Mouse (Mus musculus) embryonic facial prominence, embryonic 13.5 days (tissue): Measurements from ENCODE around the gene Styk1. TPM values are rescaled to one million over a fixed set of nuclear protein-coding genes. Genes with fewer than 3 reads are reported as not detected.
"Not testable (repeated sequence)": the region's sequence is repeated elsewhere in the genome, so short reads cannot be mapped to it uniquely, and the experiment has no call there.

Experiments used
- ATAC-seq: fragments of 200-750 bp; cut with Nextera tagmentation; 2 replicates; pipeline ENCODE4 v1.8.0; 2017; ENCODE audit warnings: low read depth; ENCODE audit not compliant: insufficient number of reproducible peaks, insufficient read depth, low FRiP score, low TSS enrichment
- H3K27ac ChIP-seq: fragments of 300-500 bp; sonication (generic); 2 replicates; pipeline ENCODE4 v1.5.1; 2015; ENCODE audit warnings: moderate library complexity, mild to moderate bottlenecking, inconsistent platforms
- H3K27me3 ChIP-seq: fragments of 300-500 bp; sonication (generic); 2 replicates; pipeline ENCODE4 v1.6.1; 2015; ENCODE audit warnings: mild to moderate bottlenecking, inconsistent platforms
- H3K36me3 ChIP-seq: fragments of 300-500 bp; sonication (generic); 2 replicates; pipeline ENCODE4 v1.6.1; 2015; ENCODE audit warnings: mild to moderate bottlenecking, inconsistent platforms
- H3K4me1 ChIP-seq: fragments of 300-500 bp; sonication (generic); 2 replicates; pipeline ENCODE4 v1.6.1; 2015; ENCODE audit warnings: inconsistent platforms
- H3K4me2 ChIP-seq: fragments of 300-500 bp; sonication (generic); 2 replicates; pipeline ENCODE4 v1.6.1; 2015; ENCODE audit warnings: moderate library complexity, mild to moderate bottlenecking, inconsistent platforms
- H3K4me3 ChIP-seq: fragments of 300-500 bp; sonication (generic); 2 replicates; pipeline ENCODE4 v1.5.1; 2015; ENCODE audit warnings: mild to moderate bottlenecking, inconsistent platforms
- H3K9ac ChIP-seq: fragments of 300-500 bp; sonication (generic); 2 replicates; pipeline ENCODE4 v1.6.1; 2015; ENCODE audit warnings: mild to moderate bottlenecking, inconsistent platforms
- H3K9me3 ChIP-seq: fragments of 300-500 bp; sonication (generic); 2 replicates; pipeline ENCODE4 v1.6.1; 2016; ENCODE audit warnings: inconsistent platforms
- WGBS: fragments of 180-500 bp; shearing (Covaris S2); methylation state at CpG from one replicate; pipeline ENCODE4 v1.1.7; 2015; ENCODE audit warnings: mixed read lengths; 5-methylcytosine and 5-hydroxymethylcytosine counted together
- polyA plus RNA-seq: library from polyadenylated mRNA; unstranded; fragments of >200 nt; fragmentation: Nextera tagmentation; extraction: Ambion mirVana; gene quantifications from 2 replicates; pipeline ENCODE4 v1.2.1, GENCODE M21; 2015

Styk1 gene
- polyA plus RNA-seq, 1 experiment from 2014 or later, result 0.65 TPM

DNA sequence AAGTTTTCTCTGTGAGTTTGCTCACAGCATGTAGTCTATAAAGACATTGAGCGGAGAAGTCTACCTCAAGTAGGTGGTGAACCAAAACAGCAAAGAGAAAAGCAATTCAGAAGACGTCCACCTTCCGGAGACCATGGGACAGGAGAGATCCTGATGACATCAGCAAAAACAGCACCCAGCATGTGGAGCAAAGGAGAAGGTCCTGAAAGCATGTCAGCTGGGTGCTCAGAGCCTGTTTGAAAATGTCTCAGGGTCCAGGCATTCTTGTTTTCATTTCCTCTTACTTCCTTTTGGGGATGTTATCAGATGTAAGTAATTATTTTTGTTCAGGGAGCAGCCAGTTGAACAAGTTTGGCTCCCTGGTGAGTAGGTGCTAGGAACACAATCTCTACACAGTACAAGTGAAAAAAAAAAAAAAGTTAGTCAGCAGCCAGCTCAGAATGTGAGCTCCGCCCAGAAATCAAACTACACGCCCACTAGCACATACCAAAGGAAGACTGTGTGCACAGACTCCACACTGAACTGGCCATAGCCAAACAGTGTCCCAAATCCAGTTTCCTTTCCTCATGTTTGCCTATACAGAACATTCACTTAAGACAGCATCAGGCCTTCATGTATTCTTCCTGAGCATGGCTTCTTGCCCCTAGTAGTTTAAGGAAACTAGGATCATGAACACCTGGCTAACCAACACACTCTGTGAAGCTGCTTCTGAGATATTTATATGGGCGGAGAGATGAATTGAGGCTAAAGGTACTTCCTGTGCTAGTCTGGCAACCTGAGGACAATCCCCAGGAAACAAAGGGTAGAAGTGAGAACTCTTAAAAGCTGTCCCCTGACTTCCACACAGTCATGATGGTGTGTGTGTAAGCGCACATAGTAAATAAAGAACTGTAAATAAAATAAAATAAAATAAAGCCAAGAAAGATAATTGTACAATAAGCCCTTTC is 37.0 kb downstream of the Styk1 start:
- H3K4me2 ChIP-seq, result no peak overlapping the region

DNA sequence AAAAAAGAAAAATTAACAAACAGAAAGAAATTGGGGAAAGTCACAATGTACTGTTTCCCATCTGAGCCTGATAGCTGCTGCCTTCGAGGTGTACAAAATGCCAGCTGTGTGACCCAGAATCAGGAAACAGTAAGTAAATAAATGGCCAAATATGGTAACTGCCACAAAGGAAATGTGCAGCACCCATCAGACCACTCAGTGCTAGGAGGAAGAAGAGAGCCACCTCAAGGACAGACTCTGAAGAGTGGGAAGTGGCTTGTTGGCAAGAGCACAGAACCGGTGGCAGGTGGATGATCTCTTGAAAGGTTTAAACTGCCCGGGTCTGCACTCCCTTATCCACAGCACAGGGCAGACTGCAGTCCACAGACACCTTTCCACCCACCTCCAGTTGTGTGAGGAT is 45.4 kb downstream of the Styk1 start:
- H3K9me3 ChIP-seq, result no peaks in the 10 kb centered on the region
- H3K36me3 ChIP-seq, result no peaks in the 10 kb centered on the region
- H3K4me2 ChIP-seq, result no peak overlapping the region
- no peak overlapping the region for H3K9ac ChIP-seq
- WGBS, result 75% methylated on average over 3 of the region's 3 CpGs
- H3K4me1 ChIP-seq, result no peaks in the 10 kb centered on the region
- no peak overlapping the region for H3K27ac ChIP-seq
- H3K4me3 ChIP-seq, result no peak overlapping the region
- H3K27me3 ChIP-seq, result no peaks in the 10 kb centered on the region
- ATAC-seq, result no peak

More for the DNA sequence above, 37.0 kb downstream of the Styk1 start:
- ATAC-seq, result no peak
- Histone ChIP-seq H3K27ac (no peak overlapping the region), H3K9me3 (no peaks in the 10 kb centered on the region), H3K36me3 (no peaks in the 10 kb centered on the region), H3K9ac (no peak overlapping the region), H3K4me1 (no peaks in the 10 kb centered on the region), H3K4me3 (no peak overlapping the region), H3K27me3 (no peaks in the 10 kb centered on the region)
- WGBS, result 81% methylated on average over 7 of the region's 7 CpGs

DNA sequence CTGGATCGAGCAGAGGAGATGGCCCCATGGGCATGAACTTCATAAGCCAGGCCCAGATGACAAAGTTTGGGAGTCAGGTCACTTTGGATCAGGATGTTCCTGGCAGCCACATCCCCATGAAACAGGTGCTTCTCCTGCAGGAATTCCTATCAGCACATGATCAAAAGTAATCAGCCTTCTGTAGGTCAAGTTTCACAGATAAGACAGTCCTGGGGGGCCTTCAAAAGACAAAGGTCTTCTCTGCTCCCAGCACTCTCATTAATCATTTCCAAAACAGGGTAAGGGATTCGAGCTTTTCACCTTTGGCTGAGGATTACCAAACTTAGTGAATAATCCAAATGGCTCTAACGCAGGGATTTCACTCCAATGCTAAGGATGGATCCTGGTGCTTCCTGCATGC is 48.6 kb downstream of the Styk1 start:
- H3K36me3 ChIP-seq, result no peaks in the 10 kb centered on the region
- H3K4me1 ChIP-seq, result no peaks in the 10 kb centered on the region
- no peak overlapping the region for H3K4me3 ChIP-seq
- 61% methylated on average over 3 of the region's 3 CpGs for WGBS
- H3K4me2 ChIP-seq, result no peak overlapping the region
- no peak overlapping the region for H3K27ac ChIP-seq
- no peaks in the 10 kb centered on the region for H3K9me3 ChIP-seq
- ATAC-seq, result no peak
- H3K9ac ChIP-seq, result no peak overlapping the region
- H3K27me3 ChIP-seq, result no peaks in the 10 kb centered on the region

DNA sequence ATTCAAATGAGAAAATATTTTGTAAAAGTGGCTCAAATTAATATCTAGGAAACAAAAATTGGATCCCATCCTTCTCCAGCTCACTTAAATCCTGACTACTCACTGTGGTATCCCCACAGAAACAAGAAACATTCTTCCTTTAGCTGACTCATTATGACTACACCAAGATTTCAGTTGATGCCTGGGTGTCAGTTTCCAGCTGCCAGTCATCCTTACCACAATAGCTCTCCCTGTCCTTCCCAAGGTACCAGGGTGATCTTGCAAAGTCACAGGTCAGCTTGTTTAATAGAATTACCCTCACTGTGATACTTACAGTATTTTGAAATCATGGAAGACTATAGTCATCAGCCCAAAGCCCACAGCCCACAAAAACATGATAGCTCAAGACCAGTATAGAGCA is 54.9 kb downstream of the Styk1 start:
- no peak overlapping the region for H3K9ac ChIP-seq
- H3K27me3 ChIP-seq, result no peaks in the 10 kb centered on the region
- no peak overlapping the region for H3K27ac ChIP-seq
- H3K4me3 ChIP-seq, result no peak overlapping the region
- no peaks in the 10 kb centered on the region for H3K36me3 ChIP-seq
- no peak for ATAC-seq
- H3K9me3 ChIP-seq, result no peaks in the 10 kb centered on the region
- H3K4me1 ChIP-seq, result no peaks in the 10 kb centered on the region
- no peak overlapping the region for H3K4me2 ChIP-seq

DNA sequence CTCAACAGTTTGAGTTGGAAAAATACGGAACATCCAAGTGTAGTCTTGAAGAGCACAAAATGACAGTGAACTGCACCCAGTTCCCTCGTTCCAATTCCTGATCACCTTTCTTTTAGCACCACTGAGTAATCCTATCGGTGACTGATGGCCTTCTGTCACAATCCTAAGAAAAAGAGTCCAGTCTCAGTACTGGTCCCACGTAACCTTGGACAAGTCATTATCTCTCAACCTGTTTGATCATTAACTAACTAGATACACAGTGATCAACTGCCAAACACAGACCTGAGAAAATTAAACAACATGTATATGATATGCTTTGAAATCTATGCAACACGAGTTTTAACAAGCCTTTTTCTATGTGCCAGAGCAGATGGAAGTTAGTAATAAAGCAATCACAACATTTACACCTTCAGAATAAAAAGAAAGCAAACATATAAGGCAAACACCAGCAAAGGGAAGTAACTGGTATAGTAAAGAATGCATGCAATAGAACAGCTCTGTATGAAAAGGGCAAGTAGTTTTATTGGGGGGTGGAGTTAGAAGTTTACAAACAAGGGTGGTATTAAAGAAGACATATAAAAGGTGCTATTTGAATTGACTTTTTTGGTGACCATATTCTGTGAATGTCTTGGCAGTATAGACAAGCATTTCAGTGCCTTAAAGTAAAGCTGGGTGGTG is 58.8 kb downstream of the Styk1 start:
- peaks cover 9% of the 10 kb centered on the region for H3K4me1 ChIP-seq
- H3K4me2 ChIP-seq, result no peak overlapping the region
- no peak overlapping the region for H3K27ac ChIP-seq
- H3K4me3 ChIP-seq, result no peak overlapping the region
- H3K27me3 ChIP-seq, result no peaks in the 10 kb centered on the region
- no peaks in the 10 kb centered on the region for H3K36me3 ChIP-seq
- no peaks in the 10 kb centered on the region for H3K9me3 ChIP-seq
- 87% methylated on average over 5 of the region's 5 CpGs for WGBS
- H3K9ac ChIP-seq, result no peak overlapping the region
- no peak for ATAC-seq

DNA sequence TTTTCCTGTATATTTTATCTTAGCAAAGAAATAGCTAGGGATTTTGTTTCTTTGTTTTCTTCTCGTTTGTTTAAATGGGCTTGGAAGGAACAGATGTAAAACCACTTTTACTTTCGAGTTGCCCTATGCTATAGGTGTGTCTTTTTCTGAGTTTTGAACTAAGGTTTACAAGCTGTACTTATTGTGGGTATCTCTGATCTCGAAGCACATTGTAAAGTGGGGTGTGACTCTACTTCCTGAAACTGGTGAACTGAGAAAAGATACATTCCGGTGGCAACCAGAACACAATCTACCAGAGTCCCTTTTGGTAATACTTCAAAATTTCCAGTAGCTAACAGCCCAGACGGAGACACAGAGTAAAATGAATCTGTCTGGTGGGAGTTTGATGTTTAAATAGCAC is 59.5 kb downstream of the Styk1 start:
- no peaks in the 10 kb centered on the region for H3K27me3 ChIP-seq
- peak overlapping the region; percentile 67; the same call in 1 of the 2 replicates for H3K4me3 ChIP-seq
- H3K36me3 ChIP-seq, result 0 out of 2 replicates have a peak, but pooled peaks cover 3% of the 10 kb centered on the region
- WGBS, result 87% methylated on average over 5 of the region's 5 CpGs
- peaks cover 9% of the 10 kb centered on the region for H3K4me1 ChIP-seq
- H3K9me3 ChIP-seq, result no peaks in the 10 kb centered on the region
- no peak overlapping the region for H3K27ac ChIP-seq
- peak overlapping the region; percentile 64; the same call in 1 of the 2 replicates for H3K4me2 ChIP-seq
- H3K9ac ChIP-seq, result no peak overlapping the region
- ATAC-seq, result no peak

DNA sequence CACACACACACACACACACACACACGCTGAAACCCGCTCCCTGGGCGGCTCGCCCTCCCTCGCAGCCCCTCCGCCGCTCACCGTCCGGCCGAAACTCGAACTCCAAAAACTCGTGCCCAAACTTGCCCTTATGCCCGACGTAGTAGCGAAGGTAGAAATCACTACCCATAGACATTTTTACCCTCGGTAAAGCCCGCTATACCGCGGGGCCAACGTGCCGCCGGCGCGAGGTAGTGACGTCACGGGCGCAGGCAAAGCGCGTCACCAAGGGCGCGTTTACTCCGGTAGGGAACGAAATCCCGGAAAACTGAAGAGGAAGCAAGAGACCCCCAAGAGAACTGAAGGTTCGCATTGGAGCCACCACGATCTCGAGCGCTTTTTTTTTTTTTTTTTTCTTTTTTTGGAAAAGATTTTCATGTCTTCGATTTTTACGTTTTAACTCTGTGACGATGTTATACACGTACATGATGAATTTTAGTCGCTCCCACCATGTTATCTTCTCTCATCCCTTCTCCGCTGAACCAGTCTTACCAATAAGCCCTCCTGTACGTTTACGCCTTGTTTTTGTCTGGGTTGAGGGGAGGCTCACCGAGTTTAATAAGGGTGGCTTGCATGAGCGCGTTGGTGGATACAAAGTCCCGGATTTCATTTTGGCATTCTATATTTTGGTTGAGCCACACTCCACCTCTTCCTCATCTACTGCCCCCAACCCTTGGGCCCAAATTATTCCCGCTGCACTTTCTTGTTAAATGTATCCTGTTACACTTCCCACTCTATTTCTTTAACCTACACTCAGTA is 60.2 kb downstream of the Styk1 start, which contains the start of gene Magohb:
TSS of gene Magohb (minus strand) at position 254 of the 798 bp plus-strand sequence.
- H3K4me2 ChIP-seq, result peak within 1 kb of the TSS; percentile 67
- no peaks in the 10 kb centered on the region for H3K9me3 ChIP-seq
- H3K9ac ChIP-seq, result peak within 1 kb of the TSS; percentile 83
- H3K27ac ChIP-seq, result peak within 1 kb of the TSS; percentile 68; the same call in 1 of the 2 replicates
- ATAC-seq, result peak; percentile 69
- peaks cover 9% of the 10 kb centered on the region for H3K4me1 ChIP-seq
- H3K4me3 ChIP-seq, result peak within 1 kb of the TSS; percentile 67
- WGBS, result under 1% methylated on average over 49 of the region's 51 CpGs
- H3K36me3 ChIP-seq, result peaks cover 4% of the 10 kb centered on the region
- no peaks in the 10 kb centered on the region for H3K27me3 ChIP-seq

DNA sequence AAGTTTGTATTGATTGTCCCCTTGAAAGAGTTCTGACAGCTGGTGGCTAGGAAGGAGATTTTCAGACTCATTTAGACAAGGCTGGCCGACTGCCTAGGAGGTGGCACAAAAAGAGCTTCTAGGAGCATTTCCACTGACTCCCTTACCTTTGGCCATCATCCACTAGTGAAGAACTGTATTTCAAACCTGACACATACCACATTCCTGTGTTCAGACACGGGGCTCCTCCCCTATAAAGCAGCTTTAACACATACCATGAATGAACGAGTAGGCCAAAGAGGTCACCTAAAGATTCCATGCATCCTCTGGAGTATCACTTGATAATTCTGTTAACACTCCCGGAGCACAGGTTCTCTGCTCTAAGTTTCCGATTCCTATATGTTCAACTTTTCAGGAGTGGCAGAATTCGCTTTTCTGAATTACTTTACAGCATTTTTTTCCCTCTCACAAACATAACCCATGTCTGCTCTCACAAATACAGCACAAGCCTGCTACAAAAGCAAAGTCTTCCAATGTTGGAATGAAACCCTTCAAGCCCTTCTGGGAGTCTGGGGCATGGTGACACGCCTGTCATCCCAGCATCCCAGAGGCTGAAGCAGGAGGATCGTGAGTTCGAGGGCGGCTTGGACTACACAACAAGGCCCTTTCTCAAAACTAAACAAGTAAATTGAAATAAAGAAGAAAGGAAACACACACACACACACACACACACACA is 61.0 kb downstream of the Styk1 start:
- ATAC-seq, result peak; percentile 40; the same call in 1 of the 2 replicates
- Histone ChIP-seq H3K4me3 (peak overlapping the region; percentile 67), H3K27ac (peak overlapping the region; percentile 68; the same call in 1 of the 2 replicates), H3K9me3 (no peaks in the 10 kb centered on the region), H3K4me1 (peaks cover 9% of the 10 kb centered on the region), H3K4me2 (peak overlapping the region; percentile 67), H3K9ac (peak overlapping the region; percentile 83), H3K27me3 (no peaks in the 10 kb centered on the region), H3K36me3 (peaks cover 11% of the 10 kb centered on the region)
- WGBS, result 19% methylated on average over 10 of the region's 10 CpGs

DNA sequence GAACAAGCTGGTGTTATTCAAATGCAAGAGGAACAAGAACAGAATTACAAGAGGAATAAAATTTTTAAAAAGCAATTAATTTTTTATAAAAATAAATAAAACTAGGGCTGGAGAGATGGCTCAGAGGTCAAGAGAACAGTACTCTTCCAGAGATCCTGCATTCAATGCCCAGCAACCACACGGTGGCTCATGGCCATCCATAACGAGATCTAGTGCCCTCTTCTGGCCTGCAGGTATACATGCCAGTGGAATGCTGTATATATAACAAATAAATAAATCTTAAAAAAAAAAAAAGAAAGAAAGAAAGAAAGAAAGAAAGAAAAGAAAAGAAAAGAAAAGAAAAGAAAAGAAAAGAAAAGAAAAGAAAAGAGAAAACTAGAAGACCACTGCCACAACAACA is 63.0 kb downstream of the Styk1 start:
- no peak for ATAC-seq
- no peaks in the 10 kb centered on the region for H3K27me3 ChIP-seq
- no peak overlapping the region for H3K4me3 ChIP-seq
- H3K9ac ChIP-seq, result no peak overlapping the region
- no peak overlapping the region for H3K4me2 ChIP-seq
- no peaks in the 10 kb centered on the region for H3K9me3 ChIP-seq
- peaks cover 15% of the 10 kb centered on the region for H3K36me3 ChIP-seq
- no peak overlapping the region for H3K27ac ChIP-seq
- peaks cover 9% of the 10 kb centered on the region for H3K4me1 ChIP-seq
- WGBS, result 18% methylated on average over 2 of the region's 2 CpGs

DNA sequence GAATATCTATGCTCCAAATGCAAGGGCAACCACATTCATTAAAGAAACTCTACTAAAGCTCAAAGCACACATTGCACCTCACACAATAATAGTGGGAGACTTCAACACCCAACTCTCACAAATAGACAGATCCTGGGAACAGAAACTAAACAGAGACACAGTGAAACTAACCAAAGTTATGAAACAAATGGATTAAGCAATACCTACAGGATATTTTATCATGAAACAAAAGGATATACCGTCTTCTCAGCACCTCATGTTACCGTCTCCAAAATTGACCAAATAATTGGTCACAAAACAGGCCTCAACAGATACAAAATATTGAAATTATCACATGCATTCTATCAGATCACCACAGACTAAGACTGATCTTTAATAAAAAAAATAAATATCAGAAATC is 75.2 kb downstream of the Styk1 start:
- 95% methylated on average over 2 of the region's 2 CpGs for WGBS
- not testable (repeated sequence) for H3K27me3 ChIP-seq, ATAC-seq, H3K4me2 ChIP-seq, H3K27ac ChIP-seq, H3K4me1 ChIP-seq, H3K9ac ChIP-seq, H3K4me3 ChIP-seq, H3K9me3 ChIP-seq
- peaks cover 22% of the 10 kb centered on the region for H3K36me3 ChIP-seq

DNA sequence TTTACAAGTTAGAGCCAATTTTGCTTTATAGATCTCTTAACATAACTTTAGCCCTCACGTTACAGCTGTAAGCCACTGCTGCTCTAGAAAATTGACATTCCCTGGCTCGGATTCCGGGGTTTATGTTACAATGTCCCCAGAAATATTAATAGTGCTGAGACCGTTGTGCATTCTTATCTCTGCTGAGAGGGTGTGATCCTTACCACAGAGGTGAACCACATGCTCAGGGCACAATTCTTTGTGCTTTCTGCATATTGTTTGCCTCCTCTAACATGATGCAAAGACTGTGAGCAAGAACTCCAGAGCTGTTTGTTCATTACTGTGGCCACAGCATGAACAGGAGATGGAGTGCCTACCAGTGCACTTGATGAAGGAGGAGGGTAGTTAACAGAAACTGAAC is 76.7 kb downstream of the Styk1 start:
- no peak overlapping the region for H3K4me2 ChIP-seq
- no peak overlapping the region for H3K9ac ChIP-seq
- no peaks in the 10 kb centered on the region for H3K27me3 ChIP-seq
- H3K36me3 ChIP-seq, result peaks cover 11% of the 10 kb centered on the region
- 88% methylated on average over 4 of the region's 4 CpGs for WGBS
- no peaks in the 10 kb centered on the region for H3K4me1 ChIP-seq
- H3K4me3 ChIP-seq, result no peak overlapping the region
- ATAC-seq, result no peak
- H3K27ac ChIP-seq, result no peak overlapping the region
- no peaks in the 10 kb centered on the region for H3K9me3 ChIP-seq
